Mouse (Mus musculus): ENCODE data around the gene Serpinh1.

Gene Serpinh1

GRCm38 (mm10) chr7:99352526-99353400 is at the start of gene Serpinh1:
Gene Serpinh1, minus strand, starts transcription at chr7:99353239.
- DNase-seq (ENCODE audit: low read depth, low spot score) = peak; percentile 42

GRCm38 (mm10) chr7:99402477-99402876 is 49.4 kb upstream of the Serpinh1 start:
- DNase-seq (ENCODE audit: low read depth, low spot score) = no peak

- no peak for DNase-seq (ENCODE audit: low read depth, low spot score)
Measured at GRCm38 (mm10) chr7:99401373-99401772, 48.3 kb upstream of the Serpinh1 start.

- no peak for DNase-seq (ENCODE audit: low read depth, low spot score)
Measured at GRCm38 (mm10) chr7:99396994-99397659, 44.1 kb upstream of the Serpinh1 start.

DNA sequence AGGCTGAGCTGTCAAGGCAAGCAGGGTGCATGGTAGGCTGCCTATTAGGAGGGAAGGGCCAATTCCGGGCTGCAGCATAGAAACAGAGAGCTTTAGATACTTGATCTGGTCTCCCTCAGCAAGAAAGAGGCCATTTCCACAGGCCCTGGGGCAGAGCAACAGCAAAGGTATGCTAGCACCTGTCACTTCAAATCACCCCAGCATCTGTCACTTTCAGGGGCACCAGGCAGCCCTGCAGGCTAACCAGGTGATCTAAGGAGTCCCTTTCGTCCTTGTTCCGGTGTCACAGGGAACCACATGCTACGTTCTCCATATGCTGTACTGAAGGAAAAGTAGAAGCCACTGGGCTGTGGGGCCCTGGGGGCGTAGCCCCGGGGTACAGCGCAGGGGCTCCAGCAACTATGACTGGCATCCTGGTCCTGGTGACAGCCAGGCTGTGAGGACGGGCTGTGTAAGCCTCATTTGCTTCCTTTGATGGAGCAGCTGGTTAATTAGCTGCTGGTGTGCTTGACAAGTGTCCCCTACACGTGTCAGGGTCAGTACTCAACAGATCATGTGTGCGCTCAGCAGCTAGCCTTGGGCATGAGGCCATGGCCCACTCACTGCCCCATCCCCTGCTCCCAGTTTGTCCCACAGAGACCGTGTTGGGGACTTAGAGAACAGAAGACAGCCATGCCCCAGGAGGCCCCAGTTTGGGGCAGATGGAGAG is 43.0 kb upstream of the Serpinh1 start:
- no peak for DNase-seq (ENCODE audit: low read depth, low spot score)

DNA sequence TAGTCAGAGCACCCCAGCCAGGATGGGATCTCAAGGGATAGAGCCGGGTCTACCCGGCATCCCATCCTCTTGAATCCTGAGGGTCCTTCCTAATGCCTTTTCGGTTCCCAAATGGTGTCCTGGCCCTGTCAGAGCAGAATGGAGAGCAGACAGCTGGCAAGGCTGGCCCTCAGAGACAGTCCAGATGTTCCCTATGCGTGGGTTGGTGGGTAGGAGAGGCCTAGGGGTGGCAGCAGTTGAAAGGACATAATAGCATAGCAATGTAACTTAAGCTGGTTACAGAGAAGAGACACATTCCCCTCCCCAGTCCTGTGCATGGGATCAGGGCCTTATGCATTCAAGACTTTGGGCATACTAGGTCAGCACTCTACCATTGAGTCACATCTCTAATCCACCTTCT is 42.3 kb upstream of the Serpinh1 start:
- DNase-seq (ENCODE audit: low read depth, low spot score) = no peak

GRCm38 (mm10) chr7:99393711-99394325 is 40.8 kb upstream of the Serpinh1 start:
- DNase-seq (ENCODE audit: low read depth, low spot score) = no peak

GRCm38 (mm10) chr7:99392696-99393095 is 39.7 kb upstream of the Serpinh1 start:
- DNase-seq (ENCODE audit: low read depth, low spot score) = no peak

DNA sequence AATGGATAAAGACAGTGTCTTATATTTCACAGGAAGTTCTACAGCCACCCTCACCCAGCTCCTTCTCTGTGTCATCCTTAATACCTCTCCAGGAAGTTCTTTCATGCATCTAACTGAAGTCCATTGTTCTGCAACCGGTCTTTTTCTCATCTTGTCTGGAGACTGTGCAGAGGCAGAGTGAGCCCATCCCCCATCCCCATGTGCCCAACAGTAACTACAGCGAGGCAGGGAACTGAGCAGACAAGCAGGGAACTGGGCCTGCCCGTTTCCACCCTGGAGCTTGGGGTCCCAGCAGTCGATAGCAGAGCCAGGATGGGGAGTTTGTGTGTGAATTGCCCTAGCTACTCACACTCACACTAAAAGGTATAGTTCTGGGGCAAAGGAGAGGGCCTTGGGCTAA is 37.5 kb upstream of the Serpinh1 start:
- DNase-seq (ENCODE audit: low read depth, low spot score) = no peak

DNA sequence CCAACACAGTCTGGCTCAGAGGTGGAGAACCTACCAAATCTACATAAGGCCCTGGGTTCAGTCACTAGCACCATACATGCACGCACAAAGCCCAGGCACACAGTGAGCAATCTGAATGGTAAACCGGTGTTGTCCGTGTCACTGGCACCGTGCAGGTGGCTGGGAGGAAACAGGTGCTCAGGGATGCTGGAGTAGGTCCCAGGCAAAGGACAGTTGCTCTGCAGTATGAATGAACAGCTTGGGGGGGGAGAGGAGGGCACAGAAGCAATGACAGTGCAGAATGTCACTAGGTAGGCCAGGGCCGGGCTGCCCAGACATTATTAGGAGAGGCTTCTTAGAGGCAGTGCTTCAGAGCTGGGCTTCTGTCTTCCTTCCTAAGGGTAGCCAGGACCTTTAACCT is 34.3 kb upstream of the Serpinh1 start:
- no peak for DNase-seq (ENCODE audit: low read depth, low spot score)

- no peak for DNase-seq (ENCODE audit: low read depth, low spot score)
Measured at GRCm38 (mm10) chr7:99386811-99387210, 33.8 kb upstream of the Serpinh1 start.

- no peak for DNase-seq (ENCODE audit: low read depth, low spot score)
Measured at GRCm38 (mm10) chr7:99386030-99386429, 33.0 kb upstream of the Serpinh1 start.

GRCm38 (mm10) chr7:99384101-99384611 is 31.1 kb upstream of the Serpinh1 start:
- DNase-seq (ENCODE audit: low read depth, low spot score) = no peak

GRCm38 (mm10) chr7:99383246-99383645 is 30.2 kb upstream of the Serpinh1 start:
- DNase-seq (ENCODE audit: low read depth, low spot score) = no peak

- DNase-seq (ENCODE audit: low read depth, low spot score) = no peak
Measured at GRCm38 (mm10) chr7:99382088-99383000, 29.3 kb upstream of the Serpinh1 start.

DNA sequence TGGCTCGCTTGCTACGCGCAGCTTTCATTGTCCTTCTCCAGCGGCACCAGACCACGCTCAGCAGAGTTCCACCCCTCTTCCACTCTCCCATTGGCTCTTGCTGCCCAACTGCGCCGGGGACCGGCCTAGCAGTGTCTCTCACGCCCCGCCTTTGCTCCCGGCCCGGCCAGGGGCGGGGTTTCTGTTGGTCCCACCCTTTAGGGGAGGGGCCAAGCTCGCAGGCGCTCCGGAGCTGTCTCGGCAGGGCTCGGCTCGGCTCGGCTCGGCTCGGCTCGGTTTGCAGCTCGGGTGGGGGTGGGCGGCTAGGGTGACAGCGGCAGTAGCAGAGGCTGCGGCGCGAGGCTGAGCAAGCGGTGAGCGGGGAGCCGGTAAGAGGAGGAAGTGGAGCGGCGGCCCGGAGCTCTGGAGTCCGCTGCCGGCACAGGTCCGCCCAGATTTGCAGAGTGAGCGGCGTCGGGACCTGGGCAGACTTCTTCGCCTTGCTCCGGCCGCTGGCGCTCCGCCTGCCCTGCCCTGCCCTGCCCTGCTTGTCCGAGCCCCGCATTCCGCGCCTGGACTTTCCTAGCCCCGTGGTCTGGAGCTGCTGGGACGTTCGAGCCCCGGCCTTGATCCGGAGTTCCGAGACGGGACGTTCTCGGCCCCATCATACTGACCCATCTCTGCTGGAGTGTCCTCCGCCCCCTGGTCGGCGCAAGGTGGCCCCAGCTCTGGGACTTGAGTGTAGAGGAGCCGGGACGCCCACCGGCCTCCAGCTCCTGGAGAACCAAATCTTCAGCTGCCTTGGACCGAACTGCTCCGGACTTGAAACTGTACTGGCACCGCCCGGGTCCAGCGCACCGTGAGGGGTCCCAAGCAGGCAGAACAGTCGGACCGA is 28.4 kb upstream of the Serpinh1 start, which contains the start of gene Gdpd5:
Gene Gdpd5 (plus strand): TSS at position 201 of the 874 bp plus-strand sequence.
- peak; percentile 95 for DNase-seq (ENCODE audit: low read depth, low spot score)

DNA sequence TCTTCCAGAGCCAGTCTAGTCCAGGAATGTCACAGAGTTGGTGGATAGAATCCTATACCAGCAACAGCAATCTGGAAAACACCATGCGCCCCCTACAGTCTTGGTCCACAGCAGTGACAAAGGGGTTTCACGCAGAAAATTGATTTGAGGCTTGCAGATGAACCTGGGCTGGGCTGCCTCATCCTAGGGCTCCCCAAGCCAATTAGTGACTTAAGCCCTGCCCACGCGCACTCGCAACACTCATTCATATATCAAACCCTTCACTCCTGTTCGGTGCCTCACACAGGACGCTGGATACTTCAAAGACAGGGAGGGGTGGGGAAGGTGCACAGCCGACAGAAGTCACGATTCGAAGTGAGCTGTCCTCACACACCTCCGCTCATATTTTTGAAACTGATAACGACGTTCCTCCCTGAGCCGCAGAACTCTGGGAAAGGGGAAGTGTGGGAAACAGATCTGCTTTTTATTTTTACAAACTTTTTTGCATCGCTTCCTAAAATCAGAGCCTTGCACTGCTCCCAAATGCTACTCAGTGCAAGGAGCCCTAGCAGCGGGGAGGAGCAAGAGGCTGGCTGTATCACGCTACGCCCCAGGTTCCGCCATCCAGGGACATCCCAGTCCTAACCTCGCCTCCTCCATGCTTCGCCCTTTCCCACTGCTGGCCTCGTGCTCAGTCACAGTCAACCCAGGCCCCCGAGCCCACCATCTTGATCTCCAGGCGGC is 27.6 kb upstream of the Serpinh1 start:
- peak; percentile 79 for DNase-seq (ENCODE audit: low read depth, low spot score)

GRCm38 (mm10) chr7:99378870-99379269 is 25.8 kb upstream of the Serpinh1 start:
- no peak for DNase-seq (ENCODE audit: low read depth, low spot score)

- DNase-seq (ENCODE audit: low read depth, low spot score) = peak; percentile 46
Measured at GRCm38 (mm10) chr7:99375455-99375854, 22.4 kb upstream of the Serpinh1 start.
